ENCODE assay signal across 9 mouse cellular contexts in genomic region chr9:116873033-116873975, GRCm38 (mm10).
DNase-seq lines count a peak whose midpoint lies in the region; ATAC-seq and TF ChIP-seq lines count a peak whose summit lies in the region.
"Had no signal": no experiment of that assay in that cellular context is flagged by ENCODE, and none has a peak within 500 bp of the region (broad histone marks: within the 10 kb centered on the region; RNA-seq: fewer than 3 reads in every experiment).

No protein-coding gene starts in this region.

- H3K4me3 ChIP-seq in heart, embryonic 11.5 days (ENCODE audit: low read depth, low read length), result no peak overlapping the region
- H3K4me3 ChIP-seq in testis, adult 2 months (ENCODE audit: control insufficient read depth, low read depth, low read length), result peak overlapping the region; percentile 38; the same call in 1 of the 2 replicates
- H3K4me3 ChIP-seq: neural tube, embryonic 12.5 days had no signal

- H3K4me1 ChIP-seq in heart, embryonic 11.5 days (ENCODE audit: control insufficient read depth, insufficient read depth, low read length), result peaks cover 14% of the 10 kb centered on the region
- peaks cover 7% of the 10 kb centered on the region; the same call in 1 of the 2 replicates for H3K4me1 ChIP-seq in testis, adult 2 months (ENCODE audit: control insufficient read depth, insufficient read depth, low read length)
- H3K4me1 ChIP-seq: neural tube, embryonic 12.5 days had no signal

- DNase-seq in layer of hippocampus, adult 11-12 months (ENCODE audit: low spot score), result peak; percentile 13
- DNase-seq in layer of hippocampus, postnatal 10 days (ENCODE audit: low spot score in 2 of 2), result no peak
- DNase-seq in c-Kit-negative CD71-positive TER-119-positive erythroid progenitor cells, embryonic 14.5 days (ENCODE audit: low read depth, low spot score), result peak; percentile 61
- peak; percentile 65 to 73 for DNase-seq in kidney, postnatal 4 days
- DNase-seq in lung, postnatal 10 days, result peak; percentile 57
- no peak for DNase-seq in natural killer cell, adult 2 months (ENCODE audit: low spot score in 2 of 2)

- H3K27me3 ChIP-seq in heart, embryonic 11.5 days (ENCODE audit: control insufficient read depth, insufficient read depth, low read length), result no peaks in the 10 kb centered on the region
- no peaks in the 10 kb centered on the region for H3K27me3 ChIP-seq in testis, adult 2 months (ENCODE audit: control insufficient read depth, insufficient read depth, low read length)
- H3K27me3 ChIP-seq: neural tube, embryonic 12.5 days had no signal

- 0 out of 2 replicates have a peak overlapping the region, but pooled peaks have one; percentile 22 for H3K9ac ChIP-seq in heart, embryonic 11.5 days (ENCODE audit: low read depth, low read length)
- H3K9ac ChIP-seq: neural tube, embryonic 12.5 days had no signal

- TF ChIP-seq POLR2A in testis, adult 2 months (IDR thresholded peaks at IDR 0.05; ENCODE audit: control insufficient read depth, low read depth, low read length), result no peak

- ATAC-seq in heart, embryonic 11.5 days (replicated peaks; ENCODE audit: insufficient number of reproducible peaks, low FRiP score, low TSS enrichment), result peak; percentile 74; the same call in 1 of the 2 replicates

- WGBS in heart, embryonic 11.5 days (ENCODE audit: insufficient replicate concordance), result 24% methylated on average over 30 of the region's 30 CpGs

- peak overlapping the region; percentile 84 for H3K27ac ChIP-seq in heart, embryonic 11.5 days (ENCODE audit: low read depth, low read length)
- peak overlapping the region; percentile 30 for H3K27ac ChIP-seq in testis, adult 2 months (ENCODE audit: control insufficient read depth, insufficient read depth, low read depth, low read length)
- H3K27ac ChIP-seq: neural tube, embryonic 12.5 days had no signal

- peak overlapping the region; percentile 41 for H3K4me2 ChIP-seq in heart, embryonic 11.5 days
- H3K4me2 ChIP-seq: neural tube, embryonic 12.5 days had no signal

- H3K36me3 ChIP-seq in heart, embryonic 11.5 days (ENCODE audit: control insufficient read depth, insufficient read depth, low read length), result no peaks in the 10 kb centered on the region
- no peaks in the 10 kb centered on the region for H3K36me3 ChIP-seq in testis, adult 2 months (ENCODE audit: control insufficient read depth, insufficient read depth, low read length)
- H3K36me3 ChIP-seq: neural tube, embryonic 12.5 days had no signal

- H3K9me3 ChIP-seq in heart, embryonic 11.5 days (replicated peaks; ENCODE audit: control insufficient read depth, low read length), result peaks cover 3% of the 10 kb centered on the region; the same call in 1 of the 2 replicates
- H3K9me3 ChIP-seq: neural tube, embryonic 12.5 days had no signal

- TF ChIP-seq CTCF in testis, adult 2 months (IDR thresholded peaks at IDR 0.05; ENCODE audit: control insufficient read depth, insufficient read depth, insufficient replicate concordance, low read depth, low read length), result no peak

Comparison
In these comparisons a context has a peak if more than half of its experiments do, and no peak if none do; other contexts are left out.
1. DNase-seq: peak in layer of hippocampus, adult 11-12 months (single experiment), c-Kit-negative CD71-positive TER-119-positive erythroid progenitor cells, embryonic 14.5 days (single experiment), kidney, postnatal 4 days (2 of 2) and lung, postnatal 10 days (single experiment); none in layer of hippocampus, postnatal 10 days (0 of 2) and natural killer cell, adult 2 months (0 of 2).